Mouse (Mus musculus): ENCODE data around the gene Tsnax. TPM values are rescaled to one million over a fixed set of nuclear protein-coding genes. Genes with fewer than 3 reads are reported as not detected.

The Tsnax gene
- total and polyA plus RNA-seq, 3 experiments: 105 to 160 TPM; not detected in 1

- peaks cover 0 to 2% of the 10 kb centered on the region in 2 experiments; a peak in 2 of 4 replicates for H3K4me1 ChIP-seq (ENCODE audit: control insufficient read depth in 1 of 2, insufficient read depth in 2 of 2, low read length in 2 of 2)
- H3K36me3 ChIP-seq (ENCODE audit: control insufficient read depth in 1 of 2, insufficient read depth in 2 of 2, low read length in 2 of 2): no peaks in the 10 kb centered on the region
- H3K27ac ChIP-seq (ENCODE audit: control insufficient read depth, low read depth, low read length): no peak overlapping the region
- no peaks in the 10 kb centered on the region for H3K79me2 ChIP-seq (ENCODE audit: control insufficient read depth, insufficient read depth, low read length, poor library complexity)
- no peak overlapping the region for H3K4me3 ChIP-seq (ENCODE audit: control insufficient read depth in 1 of 2, insufficient read depth in 1 of 2, low read depth in 2 of 2, low read length in 2 of 2)
- no peak overlapping the region for H3K9ac ChIP-seq (ENCODE audit: control insufficient read depth, low read depth, low read length, poor library complexity, severe bottlenecking)
- TF ChIP-seq MXI1 (IDR thresholded peaks at IDR 0.05; ENCODE audit: low read depth, low read length) (no peak), TCF12 (IDR thresholded peaks at IDR 0.05; ENCODE audit: low read depth, low read length) (no peak), NELFE (IDR thresholded peaks at IDR 0.05; ENCODE audit: low read depth, low read length) (no peak)
- no peaks in the 10 kb centered on the region for H3K27me3 ChIP-seq (ENCODE audit: control insufficient read depth in 1 of 2, insufficient read depth in 2 of 2, low read length in 2 of 2)
- DNase-seq (ENCODE audit: low read depth, low spot score): no peak
- no peaks in the 10 kb centered on the region for H3K9me3 ChIP-seq (replicated peaks; ENCODE audit: insufficient read depth, low read length)
Observed at GRCm38 (mm10) chr8:125075389-125075788, 62.6 kb downstream of the Tsnax start.

- H3K4me3 ChIP-seq (ENCODE audit: control insufficient read depth in 1 of 2, insufficient read depth in 1 of 2, low read depth in 2 of 2, low read length in 2 of 2): no peak overlapping the region
- H3K36me3 ChIP-seq (ENCODE audit: control insufficient read depth in 1 of 2, insufficient read depth in 2 of 2, low read length in 2 of 2): no peaks in the 10 kb centered on the region
- no peak overlapping the region for H3K9ac ChIP-seq (ENCODE audit: control insufficient read depth, low read depth, low read length, poor library complexity, severe bottlenecking)
- peaks cover 0 to 6% of the 10 kb centered on the region in 2 experiments; a peak in 3 of 4 replicates for H3K4me1 ChIP-seq (ENCODE audit: control insufficient read depth in 1 of 2, insufficient read depth in 2 of 2, low read length in 2 of 2)
- no peaks in the 10 kb centered on the region for H3K27me3 ChIP-seq (ENCODE audit: control insufficient read depth in 1 of 2, insufficient read depth in 2 of 2, low read length in 2 of 2)
- no peaks in the 10 kb centered on the region for H3K9me3 ChIP-seq (replicated peaks; ENCODE audit: insufficient read depth, low read length)
- no peak overlapping the region for H3K27ac ChIP-seq (ENCODE audit: control insufficient read depth, low read depth, low read length)
- no peak for DNase-seq (ENCODE audit: low read depth, low spot score)
- no peaks in the 10 kb centered on the region for H3K79me2 ChIP-seq (ENCODE audit: control insufficient read depth, insufficient read depth, low read length, poor library complexity)
- TF ChIP-seq MYC (IDR thresholded peaks at IDR 0.05; ENCODE audit: low read depth, low read length) (no peak), MAX (IDR thresholded peaks at IDR 0.05; ENCODE audit: low read length) (no peak), ELF1 (IDR thresholded peaks at IDR 0.05; ENCODE audit: low read depth, low read length) (no peak)
Observed at GRCm38 (mm10) chr8:125077326-125077725, 64.5 kb downstream of the Tsnax start.

- TF ChIP-seq USF2 (IDR thresholded peaks at IDR 0.05; ENCODE audit: borderline replicate concordance in 1 of 2, insufficient read depth in 1 of 2, low read depth in 1 of 2, low read length in 2 of 2): no peak
- TF ChIP-seq ZC3H11A (IDR thresholded peaks at IDR 0.05; ENCODE audit: low read depth, low read length): no peak
- TF ChIP-seq USF1 (IDR thresholded peaks at IDR 0.05; ENCODE audit: low read depth, low read length): peak; percentile 17; the same call in 1 of the 2 replicates
- no peak for DNase-seq (ENCODE audit: low read depth, low spot score)
- Histone ChIP-seq H3K9ac (ENCODE audit: control insufficient read depth, low read depth, low read length, poor library complexity, severe bottlenecking) (no peak overlapping the region), H3K36me3 (ENCODE audit: control insufficient read depth in 1 of 2, insufficient read depth in 2 of 2, low read length in 2 of 2) (no peaks in the 10 kb centered on the region), H3K9me3 (replicated peaks; ENCODE audit: insufficient read depth, low read length) (no peaks in the 10 kb centered on the region), H3K27ac (ENCODE audit: control insufficient read depth, low read depth, low read length) (no peak overlapping the region), H3K4me3 (ENCODE audit: control insufficient read depth in 1 of 2, insufficient read depth in 1 of 2, low read depth in 2 of 2, low read length in 2 of 2) (no peak overlapping the region), H3K4me1 (ENCODE audit: control insufficient read depth in 1 of 2, insufficient read depth in 2 of 2, low read length in 2 of 2) (peaks cover 0 to 6% of the 10 kb centered on the region in 2 experiments; a peak in 3 of 4 replicates), H3K79me2 (ENCODE audit: control insufficient read depth, insufficient read depth, low read length, poor library complexity) (no peaks in the 10 kb centered on the region), H3K27me3 (ENCODE audit: control insufficient read depth in 1 of 2, insufficient read depth in 2 of 2, low read length in 2 of 2) (no peaks in the 10 kb centered on the region)
Observed at GRCm38 (mm10) chr8:125078771-125079384, 66.1 kb downstream of the Tsnax start.
